Mouse (Mus musculus) heart, postnatal 0 days (tissue): ENCODE measurements around the gene Ugt2a2. TPM values are rescaled to one million over a fixed set of nuclear protein-coding genes. Genes with fewer than 3 reads are reported as not detected.
"Not testable (repeated sequence)": the region's sequence is repeated elsewhere in the genome, so short reads cannot be mapped to it uniquely, and the experiment has no call there.

Experiments used
- ATAC-seq: fragments of 200-750 bp; cut with Nextera tagmentation; 2 replicates; pipeline ENCODE4 v1.8.0; 2017; ENCODE audit warnings: low read depth, moderate number of reproducible peaks, moderate library complexity; ENCODE audit not compliant: insufficient read depth
- DNase-seq: peaks from one replicate; pipeline ENCODE4 v3.0.0-alpha.2; 2016; ENCODE audit warnings: low spot score
- H3K27ac ChIP-seq: fragments of 300-500 bp; sonication (generic); 2 replicates; pipeline ENCODE4 v1.5.1; 2014; ENCODE audit warnings: low read depth, mild to moderate bottlenecking
- H3K27me3 ChIP-seq: fragments of 300-500 bp; sonication (generic); 2 replicates; pipeline ENCODE4 v1.6.1; 2014; ENCODE audit warnings: low read length, mixed read lengths; ENCODE audit not compliant: control insufficient read depth, insufficient read depth
- H3K36me3 ChIP-seq: fragments of 300-500 bp; sonication (generic); replicated peaks from 2 replicates; pipeline ENCODE4 v1.6.1; 2014; ENCODE audit warnings: low read length, mixed read lengths; ENCODE audit not compliant: control insufficient read depth, insufficient read depth
- H3K4me1 ChIP-seq: fragments of 300-500 bp; sonication (generic); 2 replicates; pipeline ENCODE4 v1.6.1; 2014; ENCODE audit warnings: antibody characterized with exemption; ENCODE audit not compliant: control insufficient read depth, insufficient read depth
- H3K4me2 ChIP-seq: fragments of 300-500 bp; sonication (generic); 2 replicates; pipeline ENCODE4 v1.6.1; 2014; ENCODE audit warnings: low read depth, mild to moderate bottlenecking, low read length, moderate library complexity
- H3K4me3 ChIP-seq: fragments of 300-500 bp; sonication (generic); 2 replicates; pipeline ENCODE4 v1.5.1; 2014; ENCODE audit warnings: low read depth, low read length
- H3K9ac ChIP-seq: fragments of 300-500 bp; sonication (generic); replicated peaks from 2 replicates; pipeline ENCODE4 v1.6.1; 2014; ENCODE audit warnings: low read depth, low read length, mixed read lengths
- H3K9me3 ChIP-seq: fragments of 300-500 bp; sonication (generic); replicated peaks from 2 replicates; pipeline ENCODE4 v1.6.1; 2016; ENCODE audit warnings: low read length; ENCODE audit not compliant: control insufficient read depth
- CTCF ChIP-seq: IDR thresholded peaks from 2 replicates; pipeline ENCODE4 v1.5.1; 2016; ENCODE audit warnings: antibody characterized with exemption, control low read depth, low read depth
- EP300 ChIP-seq: IDR thresholded peaks from 2 replicates; pipeline ENCODE4 v1.6.1; 2016; ENCODE audit warnings: antibody characterized with exemption, low read depth
- WGBS: fragments of 180-500 bp; shearing (Covaris S2); extraction: QIAGEN DNeasy Blood & Tissue Kit; methylation state at CpG from one replicate; pipeline ENCODE4 v1.1.7; 2014; 5-methylcytosine and 5-hydroxymethylcytosine counted together
- polyA plus RNA-seq: library from polyadenylated mRNA; unstranded; fragments of >200 nt; fragmentation: Nextera tagmentation; extraction: Ambion mirVana; gene quantifications from 2 replicates; pipeline ENCODE4 v1.2.1, GENCODE M21; 2015
- total RNA-seq: library from RNA; depleted of rRNA; stranded (reverse); fragments of >200 nt; gene quantifications from 2 replicates; pipeline ENCODE4 v1.2.3, GENCODE M21; 2014; ENCODE audit warnings: low replicate concordance

Ugt2a2 gene
- total and polyA plus RNA-seq, 2 experiments from 2014 or later, result not detected

GRCm38 (mm10) chr5:87490771-87491170 lies 8.7 kb upstream of the Ugt2a2 start, which contains the start of gene Ugt2a1:
TSS of gene Ugt2a1 (minus strand) at chr5:87490871.
- TF ChIP-seq CTCF (no peak), EP300 (no peak)
- Histone ChIP-seq H3K9ac (no peak within 1 kb of the TSS), H3K9me3 (no peaks in the 10 kb centered on the region), H3K4me3 (no peak within 1 kb of the TSS), H3K4me2 (no peak within 1 kb of the TSS), H3K27ac (no peak within 1 kb of the TSS), H3K27me3 (no peaks in the 10 kb centered on the region), H3K36me3 (no peaks in the 10 kb centered on the region), H3K4me1 (no peaks in the 10 kb centered on the region)
- DNase-seq, result no peak
- no peak for ATAC-seq
- 67% methylated on average over 1 of the region's 1 CpGs for WGBS

DNA sequence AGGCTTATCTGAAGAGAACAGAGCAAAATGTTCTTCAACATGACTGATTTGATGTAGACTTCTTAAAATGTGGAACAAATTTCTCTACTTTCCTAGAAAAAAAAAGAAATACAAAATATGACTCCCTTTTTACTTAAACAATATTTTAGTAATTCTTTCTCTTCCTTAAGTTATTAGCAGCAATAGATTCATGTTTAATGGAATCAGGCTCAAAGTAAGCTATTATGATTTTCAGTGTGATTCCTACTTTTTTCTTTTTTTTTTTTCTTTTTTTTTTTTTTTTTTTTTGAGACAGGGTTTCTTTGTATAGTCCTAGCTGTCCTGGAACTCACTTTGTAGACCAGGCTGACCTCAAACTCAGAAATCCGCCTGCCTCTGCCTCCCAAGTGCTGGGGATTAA lies 4.6 kb upstream of the Ugt2a2 start, which contains the start of gene Gm43638:
Gene Gm43638, minus strand, starts transcription at position 101 of the 400 bp plus-strand sequence.
- H3K27ac ChIP-seq, H3K4me2 ChIP-seq: not testable (repeated sequence)
- WGBS, result 67% methylated on average over 1 of the region's 1 CpGs

GRCm38 (mm10) chr5:87458810-87459209 lies 23.2 kb downstream of the Ugt2a2 start:
- Histone ChIP-seq H3K4me3 (no peak overlapping the region), H3K27me3 (no peaks in the 10 kb centered on the region), H3K9ac (no peak overlapping the region), H3K4me2 (no peak overlapping the region), H3K27ac (no peak overlapping the region), H3K4me1 (no peaks in the 10 kb centered on the region), H3K36me3 (no peaks in the 10 kb centered on the region), H3K9me3 (no peaks in the 10 kb centered on the region)
- TF ChIP-seq EP300, result no peak
- TF ChIP-seq CTCF, result no peak
- DNase-seq, result no peak
- WGBS, result 57% methylated on average over 1 of the region's 1 CpGs
- no peak for ATAC-seq

More for the DNA sequence above, 4.6 kb upstream of the Ugt2a2 start, which contains the start of gene Gm43638:
- H3K36me3 ChIP-seq, H3K9me3 ChIP-seq, H3K9ac ChIP-seq, H3K4me3 ChIP-seq, DNase-seq, H3K4me1 ChIP-seq, H3K27me3 ChIP-seq, ATAC-seq: not testable (repeated sequence)

DNA sequence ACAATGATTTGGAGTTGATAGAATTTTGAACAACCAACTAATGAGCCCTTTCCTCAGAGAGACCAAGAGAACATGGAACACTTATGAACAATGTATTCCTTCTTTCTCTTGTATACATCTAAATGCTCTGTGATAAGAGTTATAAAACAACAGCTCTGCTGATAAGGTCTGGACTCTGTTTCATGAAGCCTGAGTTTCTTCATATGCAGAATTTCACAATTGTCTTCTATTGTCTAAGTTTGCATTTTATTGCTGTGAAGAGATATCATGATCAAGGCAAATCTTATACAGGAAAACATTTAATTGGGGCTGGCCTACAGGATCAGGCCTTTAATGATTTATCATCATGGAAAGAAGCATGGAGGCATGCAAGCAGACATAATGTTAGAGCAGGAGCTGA lies 24.4 kb downstream of the Ugt2a2 start:
- no peaks in the 10 kb centered on the region for H3K27me3 ChIP-seq
- H3K4me1 ChIP-seq, result no peaks in the 10 kb centered on the region
- no peaks in the 10 kb centered on the region for H3K9me3 ChIP-seq
- no peak for TF ChIP-seq EP300
- TF ChIP-seq CTCF, result no peak
- H3K9ac ChIP-seq, result no peak overlapping the region
- H3K4me2 ChIP-seq, result no peak overlapping the region
- H3K4me3 ChIP-seq, result no peak overlapping the region
- ATAC-seq, result no peak
- DNase-seq, result no peak
- no peak overlapping the region for H3K27ac ChIP-seq
- H3K36me3 ChIP-seq, result no peaks in the 10 kb centered on the region

DNA sequence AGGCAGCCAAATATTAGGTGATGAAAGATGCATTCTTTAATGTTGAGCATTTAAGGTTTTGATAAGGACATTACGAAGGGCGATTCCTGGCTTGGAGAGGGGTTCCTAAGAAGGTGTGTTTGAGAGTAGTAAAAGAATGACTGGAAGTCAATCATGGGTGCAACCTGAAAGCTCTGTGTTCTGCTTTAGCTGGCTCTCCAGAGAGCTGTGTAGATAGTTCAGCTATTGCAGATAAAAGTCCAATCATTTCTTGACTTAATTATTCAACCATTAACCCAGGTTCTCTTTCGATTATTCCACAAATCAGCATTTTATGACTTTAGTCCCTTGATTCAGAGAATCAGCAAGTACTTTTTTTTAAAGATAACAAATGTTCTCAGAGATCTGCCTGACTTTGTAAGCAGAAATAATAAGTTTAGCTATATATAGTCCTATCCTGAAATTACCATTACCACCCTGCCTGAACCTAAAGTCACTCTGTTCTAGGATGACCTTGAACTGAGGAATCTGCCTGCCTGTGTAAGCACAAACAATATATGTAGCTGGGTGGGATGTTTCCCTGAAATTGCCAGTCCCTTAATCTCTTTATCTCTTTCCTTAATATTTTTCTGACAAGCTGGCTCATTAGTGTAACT lies 25.7 kb downstream of the Ugt2a2 start:
- TF ChIP-seq EP300 (no peak), CTCF (no peak)
- 69% methylated on average over 3 of the region's 3 CpGs for WGBS
- no peak for ATAC-seq
- H3K9ac ChIP-seq, result no peak overlapping the region
- no peak for DNase-seq
- no peaks in the 10 kb centered on the region for H3K9me3 ChIP-seq
- H3K4me1 ChIP-seq, result no peaks in the 10 kb centered on the region
- no peaks in the 10 kb centered on the region for H3K27me3 ChIP-seq
- no peak overlapping the region for H3K27ac ChIP-seq
- no peak overlapping the region for H3K4me2 ChIP-seq
- H3K4me3 ChIP-seq, result no peak overlapping the region
- no peaks in the 10 kb centered on the region for H3K36me3 ChIP-seq

DNA sequence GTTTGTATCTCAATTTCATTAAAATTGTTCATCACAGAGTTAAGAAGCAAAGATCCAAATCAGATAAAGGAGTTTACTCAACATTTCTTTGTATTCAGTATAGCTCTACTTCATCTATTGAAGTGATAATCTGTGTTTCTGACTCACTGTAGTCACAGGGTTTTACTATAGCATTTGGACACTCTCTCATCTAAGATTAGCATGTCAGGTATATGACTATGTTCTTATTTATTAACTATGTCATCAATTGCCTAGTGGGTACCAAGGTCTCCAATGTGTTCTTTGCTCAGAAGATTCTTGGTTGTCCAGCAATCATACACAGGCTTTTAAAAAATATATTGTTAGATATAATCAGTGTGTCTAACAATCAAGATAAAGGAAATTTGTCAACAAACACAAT lies 26.5 kb downstream of the Ugt2a2 start:
- H3K4me1 ChIP-seq, result no peaks in the 10 kb centered on the region
- no peaks in the 10 kb centered on the region for H3K9me3 ChIP-seq
- no peaks in the 10 kb centered on the region for H3K36me3 ChIP-seq
- no peak overlapping the region for H3K9ac ChIP-seq
- no peaks in the 10 kb centered on the region for H3K27me3 ChIP-seq
- H3K4me3 ChIP-seq, result no peak overlapping the region
- DNase-seq (no peak), ATAC-seq (no peak)
- no peak for TF ChIP-seq CTCF
- no peak for TF ChIP-seq EP300
- H3K4me2 ChIP-seq, result no peak overlapping the region
- H3K27ac ChIP-seq, result no peak overlapping the region

DNA sequence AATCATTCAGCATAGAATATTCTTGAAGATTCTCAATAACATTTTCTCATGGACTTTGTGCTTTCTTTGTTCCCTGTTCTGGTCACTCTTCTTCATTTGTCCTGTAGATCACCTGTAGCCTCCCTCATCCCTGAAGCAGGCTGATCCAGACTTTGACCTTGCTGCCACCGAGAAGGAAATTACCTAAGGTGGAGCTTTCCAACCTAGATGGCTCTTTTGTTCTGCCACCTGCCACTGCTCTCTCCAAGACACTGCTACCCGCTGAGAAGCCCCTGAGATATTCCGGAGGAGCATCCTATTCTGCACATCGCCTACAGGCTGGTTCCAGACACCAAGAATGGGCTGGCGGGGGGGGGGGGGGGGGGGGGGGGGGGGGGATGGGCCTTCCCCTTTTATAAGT lies 29.5 kb downstream of the Ugt2a2 start:
- H3K27ac ChIP-seq, DNase-seq, H3K4me1 ChIP-seq, H3K27me3 ChIP-seq, H3K4me2 ChIP-seq, H3K9ac ChIP-seq, ATAC-seq, H3K9me3 ChIP-seq, H3K36me3 ChIP-seq, H3K4me3 ChIP-seq: not testable (repeated sequence)
- WGBS, result 76% methylated on average over 4 of the region's 5 CpGs
